Mouse (Mus musculus): ENCODE measurements around the gene Gm12185. TPM values are rescaled to one million over a fixed set of nuclear protein-coding genes. Genes with fewer than 3 reads are reported as not detected.
"Not testable (repeated sequence)": the region's sequence is repeated elsewhere in the genome, so short reads cannot be mapped to it uniquely, and the experiment has no call there.

Gm12185 gene
- polyA plus RNA-seq, 1 experiment from 2014 or later, result not detected

- H3K4me1 ChIP-seq; H3K36me3 ChIP-seq; H3K27me3 ChIP-seq; H3K4me3 ChIP-seq; H3K9me3 ChIP-seq; H3K27ac ChIP-seq; ATAC-seq (ENCODE audit: insufficient number of reproducible peaks, low FRiP score, low TSS enrichment, low read depth); H3K9ac ChIP-seq; H3K4me2 ChIP-seq: not testable (repeated sequence)
- no CpG with 5 or more reads among the region's 1 CpGs for WGBS
Observed at GRCm38 (mm10) chr11:48978240-48978939, 13.6 kb downstream of the Gm12185 start, which contains the start of gene Olfr56. TSS of gene Olfr56 (plus strand) at chr11:48978889.

GRCm38 (mm10) chr11:48974686-48975085, 17.3 kb downstream of the Gm12185 start:
- not testable (repeated sequence) for H3K27me3 ChIP-seq; H3K9me3 ChIP-seq; ATAC-seq (ENCODE audit: insufficient number of reproducible peaks, low FRiP score, low TSS enrichment, low read depth); H3K36me3 ChIP-seq; H3K4me3 ChIP-seq; H3K27ac ChIP-seq; H3K9ac ChIP-seq; H3K4me2 ChIP-seq; H3K4me1 ChIP-seq
- no CpG with 5 or more reads among the region's 1 CpGs for WGBS

- not testable (repeated sequence) for ATAC-seq (ENCODE audit: insufficient number of reproducible peaks, low FRiP score, low TSS enrichment, low read depth); H3K27me3 ChIP-seq
- 96% methylated on average over 6 of the region's 6 CpGs for WGBS
Observed at GRCm38 (mm10) chr11:48946090-48946489, 45.9 kb downstream of the Gm12185 start, which contains the start of gene Psme2b. TSS of gene Psme2b (minus strand) at chr11:48946190.

GRCm38 (mm10) chr11:48939286-48939685, 52.7 kb downstream of the Gm12185 start:
- H3K9ac ChIP-seq; H3K4me3 ChIP-seq; H3K4me2 ChIP-seq; H3K27me3 ChIP-seq; H3K36me3 ChIP-seq; H3K9me3 ChIP-seq; ATAC-seq (ENCODE audit: insufficient number of reproducible peaks, low FRiP score, low TSS enrichment, low read depth); H3K27ac ChIP-seq; H3K4me1 ChIP-seq: not testable (repeated sequence)

More at GRCm38 (mm10) chr11:48946090-48946489, 45.9 kb downstream of the Gm12185 start, which contains the start of gene Psme2b:
- H3K4me1 ChIP-seq, H3K9ac ChIP-seq, H3K4me3 ChIP-seq, H3K4me2 ChIP-seq, H3K36me3 ChIP-seq, H3K27ac ChIP-seq, H3K9me3 ChIP-seq: not testable (repeated sequence)

- not testable (repeated sequence) for H3K4me2 ChIP-seq; H3K27me3 ChIP-seq; ATAC-seq (ENCODE audit: insufficient number of reproducible peaks, low FRiP score, low TSS enrichment, low read depth); H3K27ac ChIP-seq; H3K9me3 ChIP-seq; H3K9ac ChIP-seq; H3K4me1 ChIP-seq; H3K4me3 ChIP-seq; H3K36me3 ChIP-seq
- no CpG with 5 or more reads among the region's 3 CpGs for WGBS
Observed at GRCm38 (mm10) chr11:48935291-48935690, 56.7 kb downstream of the Gm12185 start.

- not testable (repeated sequence) for ATAC-seq (ENCODE audit: insufficient number of reproducible peaks, low FRiP score, low TSS enrichment, low read depth); H3K4me2 ChIP-seq; H3K9ac ChIP-seq; H3K36me3 ChIP-seq; H3K27me3 ChIP-seq; H3K9me3 ChIP-seq; H3K4me3 ChIP-seq; H3K4me1 ChIP-seq; H3K27ac ChIP-seq
- 60% methylated on average over 1 of the region's 1 CpGs for WGBS
Observed at GRCm38 (mm10) chr11:48933923-48934322, 58.1 kb downstream of the Gm12185 start.

- H3K4me2 ChIP-seq; H3K9me3 ChIP-seq; H3K9ac ChIP-seq; H3K36me3 ChIP-seq; H3K27ac ChIP-seq; H3K27me3 ChIP-seq; ATAC-seq (ENCODE audit: insufficient number of reproducible peaks, low FRiP score, low TSS enrichment, low read depth); H3K4me3 ChIP-seq; H3K4me1 ChIP-seq: not testable (repeated sequence)
- WGBS, result 69% methylated on average over 1 of the region's 1 CpGs
Observed at GRCm38 (mm10) chr11:48933422-48933821, 58.6 kb downstream of the Gm12185 start.

GRCm38 (mm10) chr11:48928068-48928467, 64.0 kb downstream of the Gm12185 start:
- H3K27me3 ChIP-seq; H3K9me3 ChIP-seq; H3K9ac ChIP-seq; H3K4me3 ChIP-seq; ATAC-seq (ENCODE audit: insufficient number of reproducible peaks, low FRiP score, low TSS enrichment, low read depth); H3K27ac ChIP-seq; H3K36me3 ChIP-seq; H3K4me2 ChIP-seq; H3K4me1 ChIP-seq: not testable (repeated sequence)
- whole genome bisulfite sequencing, result 94% methylated on average over 1 of the region's 1 CpGs

- H3K27ac ChIP-seq; H3K4me2 ChIP-seq; H3K4me1 ChIP-seq; H3K27me3 ChIP-seq; H3K4me3 ChIP-seq; H3K36me3 ChIP-seq; H3K9me3 ChIP-seq; H3K9ac ChIP-seq; ATAC-seq (ENCODE audit: insufficient number of reproducible peaks, low FRiP score, low TSS enrichment, low read depth): not testable (repeated sequence)
Observed at GRCm38 (mm10) chr11:48926437-48926836, 65.6 kb downstream of the Gm12185 start.

- not testable (repeated sequence) for H3K4me2 ChIP-seq; H3K36me3 ChIP-seq; H3K9ac ChIP-seq; H3K9me3 ChIP-seq; ATAC-seq (ENCODE audit: insufficient number of reproducible peaks, low FRiP score, low TSS enrichment, low read depth); H3K4me3 ChIP-seq; H3K27ac ChIP-seq; H3K27me3 ChIP-seq; H3K4me1 ChIP-seq
- WGBS, result 76% methylated on average over 5 of the region's 5 CpGs
Observed at GRCm38 (mm10) chr11:48923818-48924217, 68.2 kb downstream of the Gm12185 start.

- 78% methylated on average over 3 of the region's 3 CpGs for WGBS
- Histone ChIP-seq H3K9me3 (no peaks in the 10 kb centered on the region), H3K4me1 (no peaks in the 10 kb centered on the region), H3K27me3 (no peaks in the 10 kb centered on the region), H3K27ac (no peak overlapping the region), H3K4me2 (no peak overlapping the region), H3K36me3 (no peaks in the 10 kb centered on the region), H3K9ac (no peak overlapping the region), H3K4me3 (no peak overlapping the region)
- no peak for ATAC-seq (ENCODE audit: insufficient number of reproducible peaks, low FRiP score, low TSS enrichment, low read depth)
Observed at GRCm38 (mm10) chr11:48918380-48918779, 73.6 kb downstream of the Gm12185 start.

GRCm38 (mm10) chr11:48913611-48914010, 78.4 kb downstream of the Gm12185 start:
- no peaks in the 10 kb centered on the region for H3K9me3 ChIP-seq
- H3K36me3 ChIP-seq, result no peaks in the 10 kb centered on the region
- H3K4me2 ChIP-seq, result no peak overlapping the region
- no peak overlapping the region for H3K9ac ChIP-seq
- no peak overlapping the region for H3K4me3 ChIP-seq
- no peak for ATAC-seq (ENCODE audit: insufficient number of reproducible peaks, low FRiP score, low TSS enrichment, low read depth)
- WGBS, result 98% methylated on average over 1 of the region's 1 CpGs
- H3K4me1 ChIP-seq, result no peaks in the 10 kb centered on the region
- no peak overlapping the region for H3K27ac ChIP-seq
- H3K27me3 ChIP-seq, result no peaks in the 10 kb centered on the region

GRCm38 (mm10) chr11:48908459-48908858, 83.6 kb downstream of the Gm12185 start:
- no peak overlapping the region for H3K4me3 ChIP-seq
- H3K36me3 ChIP-seq, result no peaks in the 10 kb centered on the region
- no peak overlapping the region for H3K4me2 ChIP-seq
- WGBS, result 79% methylated on average over 1 of the region's 1 CpGs
- no peak overlapping the region for H3K27ac ChIP-seq
- H3K4me1 ChIP-seq, result no peaks in the 10 kb centered on the region
- no peak for ATAC-seq (ENCODE audit: insufficient number of reproducible peaks, low FRiP score, low TSS enrichment, low read depth)
- no peaks in the 10 kb centered on the region for H3K27me3 ChIP-seq
- H3K9ac ChIP-seq, result no peak overlapping the region
- H3K9me3 ChIP-seq, result no peaks in the 10 kb centered on the region
